Mouse (Mus musculus) regulatory T cell (primary cell): ENCODE measurements around the gene Kcng1.

Source experiments
- in situ Hi-C: fragments of 300-600 bp; cut with MboI, MseI; formaldehyde crosslinking; loops from one replicate; pipeline ENCODE4 v1.15.1; 2025; ENCODE audit warnings: high pct_unique_total_duplicates

The Kcng1 gene

DNA sequence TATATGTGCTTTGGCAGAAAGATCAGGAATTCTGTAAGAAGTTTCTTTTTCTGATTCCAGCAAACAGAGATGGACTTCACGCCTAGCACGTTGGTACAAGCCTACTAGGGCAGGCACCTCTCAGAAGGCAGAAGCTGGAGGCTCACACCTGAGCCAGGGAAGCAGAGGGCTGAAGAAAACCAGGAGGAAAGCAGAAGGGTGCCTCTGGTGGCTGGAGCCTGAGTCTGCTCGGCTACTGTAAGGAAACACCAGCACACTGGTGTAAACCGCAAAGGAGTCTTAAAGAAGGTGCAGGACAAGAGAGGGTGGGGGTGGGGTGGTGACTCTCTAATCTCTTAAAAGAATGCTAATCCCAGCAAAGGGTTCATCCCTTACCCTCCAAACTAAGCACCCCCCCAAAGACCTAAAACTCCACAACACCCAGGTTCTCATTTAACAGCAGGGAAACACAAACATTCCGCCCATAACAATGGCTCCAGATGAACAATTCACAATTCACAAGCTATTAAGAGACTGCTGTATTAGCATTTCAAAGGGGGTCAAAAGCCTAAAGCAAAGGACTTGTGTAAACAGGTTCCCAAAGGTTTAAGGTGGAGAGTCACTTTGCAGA lies 67.6 kb downstream of the Kcng1 start:
- in situ Hi-C loops, result no loop called here
